Mouse (Mus musculus): ENCODE data around the gene Plekha4. TPM values are rescaled to one million over a fixed set of nuclear protein-coding genes. Genes with fewer than 3 reads are reported as not detected.

Plekha4 gene
- total and polyA plus RNA-seq, 3 experiments, result 0.12 to 0.65 TPM; not detected in 1

DNA sequence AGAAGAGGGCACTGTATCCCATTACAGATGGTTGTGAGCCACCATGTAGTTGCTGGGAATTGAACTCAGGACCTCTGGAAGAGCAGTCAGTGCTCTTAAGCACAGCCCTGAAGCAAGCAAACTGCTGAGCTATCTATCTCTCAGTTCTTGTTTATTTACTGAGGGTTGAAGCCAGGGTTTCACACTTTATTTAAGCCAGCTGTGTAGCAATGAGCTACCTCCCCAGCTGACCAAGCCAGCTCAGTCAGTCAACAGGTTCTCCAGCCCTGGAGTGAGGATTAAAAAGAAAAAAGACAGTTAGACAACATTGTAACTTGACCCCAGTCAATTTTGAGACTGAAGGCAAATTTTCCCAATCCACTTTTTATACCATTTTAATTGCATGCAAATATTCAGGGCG lies 9.5 kb downstream of the Plekha4 start:
- no peak for TF ChIP-seq CTCF (IDR thresholded peaks at IDR 0.05 in 2 of 3, conservative IDR thresholded peaks at IDR 0.05 in 1 of 3; ENCODE audit: control insufficient read depth in 1 of 3, insufficient read depth in 1 of 3, low read depth in 2 of 3, low read length in 3 of 3, poor library complexity in 1 of 3, severe bottlenecking in 1 of 3)
- TF ChIP-seq GABPA (IDR thresholded peaks at IDR 0.05; ENCODE audit: low read depth, low read length), result no peak
- TF ChIP-seq MAZ (IDR thresholded peaks at IDR 0.05; ENCODE audit: low read depth, low read length), result no peak
- TF ChIP-seq MEF2A (IDR thresholded peaks at IDR 0.05; ENCODE audit: extremely low read depth, insufficient replicate concordance, low read depth, low read length, poor library complexity, severe bottlenecking), result no peak
- no peak for TF ChIP-seq UBTF (IDR thresholded peaks at IDR 0.05; ENCODE audit: borderline replicate concordance, insufficient read depth, low read depth, low read length)
- TF ChIP-seq ZC3H11A (IDR thresholded peaks at IDR 0.05; ENCODE audit: low read depth, low read length), result no peak
- no peak for DNase-seq (ENCODE audit: low read depth, low spot score)
- H3K9ac ChIP-seq (ENCODE audit: control insufficient read depth, low read depth, low read length, poor library complexity, severe bottlenecking), result no peak overlapping the region
- H3K27ac ChIP-seq (ENCODE audit: control insufficient read depth, low read depth, low read length), result no peak overlapping the region
- H3K9me3 ChIP-seq (replicated peaks; ENCODE audit: insufficient read depth, low read length), result no peaks in the 10 kb centered on the region
- H3K36me3 ChIP-seq (ENCODE audit: control insufficient read depth in 1 of 2, insufficient read depth in 2 of 2, low read length in 2 of 2), result no peaks in the 10 kb centered on the region
- no peak overlapping the region for H3K4me3 ChIP-seq (ENCODE audit: control insufficient read depth in 1 of 2, insufficient read depth in 1 of 2, low read depth in 2 of 2, low read length in 2 of 2)
- peaks cover 5% of the 10 kb centered on the region in 2 experiments; a peak in 2 of 4 replicates for H3K27me3 ChIP-seq (ENCODE audit: control insufficient read depth in 1 of 2, insufficient read depth in 2 of 2, low read length in 2 of 2)
- H3K4me1 ChIP-seq (ENCODE audit: control insufficient read depth in 1 of 2, insufficient read depth in 2 of 2, low read length in 2 of 2), result no peaks in the 10 kb centered on the region
- no peaks in the 10 kb centered on the region for H3K79me2 ChIP-seq (ENCODE audit: control insufficient read depth, insufficient read depth, low read length, poor library complexity)

DNA sequence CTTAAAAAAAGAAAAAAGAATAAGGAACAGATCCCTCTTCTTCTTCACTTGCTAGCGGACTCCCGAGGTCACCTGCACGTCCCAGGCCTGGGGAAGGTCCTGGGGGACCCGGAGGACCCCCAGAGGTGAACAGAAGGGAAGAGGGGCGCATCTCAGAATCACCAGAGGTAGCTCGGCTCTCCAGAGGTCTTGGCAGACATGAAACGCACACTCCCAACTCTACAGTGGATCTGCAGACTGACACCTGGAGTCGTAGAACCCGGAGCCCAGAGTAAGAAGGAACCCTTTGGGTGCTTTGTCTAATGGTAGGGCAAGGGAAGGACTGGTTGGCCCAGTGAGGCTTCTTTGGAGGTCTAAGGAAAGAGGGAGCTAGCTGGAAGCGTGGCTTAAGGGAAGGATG lies 11.5 kb downstream of the Plekha4 start:
- no peak for DNase-seq (ENCODE audit: low read depth, low spot score)
- Histone ChIP-seq H3K27me3 (ENCODE audit: control insufficient read depth in 1 of 2, insufficient read depth in 2 of 2, low read length in 2 of 2) (0 out of 4 replicates have a peak, but pooled peaks cover 0 to 6% of the 10 kb centered on the region in 2 experiments), H3K4me3 (ENCODE audit: control insufficient read depth in 1 of 2, insufficient read depth in 1 of 2, low read depth in 2 of 2, low read length in 2 of 2) (no peak overlapping the region), H3K27ac (ENCODE audit: control insufficient read depth, low read depth, low read length) (no peak overlapping the region), H3K9me3 (replicated peaks; ENCODE audit: insufficient read depth, low read length) (no peaks in the 10 kb centered on the region), H3K36me3 (ENCODE audit: control insufficient read depth in 1 of 2, insufficient read depth in 2 of 2, low read length in 2 of 2) (no peaks in the 10 kb centered on the region), H3K79me2 (ENCODE audit: control insufficient read depth, insufficient read depth, low read length, poor library complexity) (no peaks in the 10 kb centered on the region), H3K4me1 (ENCODE audit: control insufficient read depth in 1 of 2, insufficient read depth in 2 of 2, low read length in 2 of 2) (no peaks in the 10 kb centered on the region), H3K9ac (ENCODE audit: control insufficient read depth, low read depth, low read length, poor library complexity, severe bottlenecking) (no peak overlapping the region)
- TF ChIP-seq CTCF (IDR thresholded peaks at IDR 0.05 in 2 of 3, conservative IDR thresholded peaks at IDR 0.05 in 1 of 3; ENCODE audit: control insufficient read depth in 1 of 3, insufficient read depth in 1 of 3, low read depth in 2 of 3, low read length in 3 of 3, poor library complexity in 1 of 3, severe bottlenecking in 1 of 3), result no peak
- TF ChIP-seq ZC3H11A (IDR thresholded peaks at IDR 0.05; ENCODE audit: low read depth, low read length), result no peak
- TF ChIP-seq KAT2A (conservative IDR thresholded peaks at IDR 0.05; ENCODE audit: low read depth, low read length), result no peak
- TF ChIP-seq RAD21 (IDR thresholded peaks at IDR 0.05; ENCODE audit: low read depth, low read length), result no peak
- TF ChIP-seq E2F4 (IDR thresholded peaks at IDR 0.05; ENCODE audit: borderline replicate concordance, low read depth, low read length), result no peak
- no peak for TF ChIP-seq MYC (IDR thresholded peaks at IDR 0.05; ENCODE audit: low read depth, low read length)
- TF ChIP-seq BHLHE40 (IDR thresholded peaks at IDR 0.05; ENCODE audit: borderline replicate concordance, low read depth, low read length), result no peak
- no peak for TF ChIP-seq MXI1 (IDR thresholded peaks at IDR 0.05; ENCODE audit: low read depth, low read length)
- no peak for TF ChIP-seq ZNF384 (IDR thresholded peaks at IDR 0.05; ENCODE audit: low read depth, low read length)
- TF ChIP-seq RCOR1 (IDR thresholded peaks at IDR 0.05; ENCODE audit: low read depth, low read length), result no peak
- no peak for TF ChIP-seq ETS1 (IDR thresholded peaks at IDR 0.05; ENCODE audit: low read depth, low read length)
- no peak for TF ChIP-seq GATA1 (IDR thresholded peaks at IDR 0.05; ENCODE audit: low read depth, low read length)
- TF ChIP-seq MAFK (IDR thresholded peaks at IDR 0.05; ENCODE audit: borderline replicate concordance, low read depth, low read length), result no peak
- TF ChIP-seq USF2 (IDR thresholded peaks at IDR 0.05; ENCODE audit: borderline replicate concordance in 1 of 2, insufficient read depth in 1 of 2, low read depth in 1 of 2, low read length in 2 of 2), result no peak

Data from MEL (cell line).